Mouse (Mus musculus): ENCODE results near the gene Pxdc1. TPM values are rescaled to one million over a fixed set of nuclear protein-coding genes. Genes with fewer than 3 reads are reported as not detected.

The Pxdc1 gene
- total and polyA plus RNA-seq, 3 experiments: not detected

DNA sequence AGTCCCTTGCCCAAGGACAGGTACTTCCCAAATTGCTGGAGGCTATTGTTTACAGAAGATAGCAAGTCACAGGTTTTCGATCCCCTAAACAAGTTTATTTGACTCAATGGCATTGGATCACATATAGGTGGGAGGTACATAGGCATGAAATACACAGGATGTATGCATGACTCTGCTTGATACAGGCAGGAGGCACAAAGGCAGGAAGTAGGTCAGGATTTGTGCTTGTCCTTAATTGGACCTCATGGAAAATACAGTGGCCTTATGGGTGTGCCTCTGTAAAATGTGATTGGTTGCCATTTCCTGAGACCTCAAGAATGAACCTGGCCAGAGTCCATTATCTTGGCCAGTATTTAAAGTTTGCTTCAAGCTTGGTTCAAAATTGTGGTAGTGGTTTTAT lies 48.9 kb downstream of the Pxdc1 start:
- Histone ChIP-seq H3K27ac (ENCODE audit: control insufficient read depth, low read depth, low read length) (no peak overlapping the region), H3K36me3 (ENCODE audit: control insufficient read depth in 1 of 2, insufficient read depth in 2 of 2, low read length in 2 of 2) (no peaks in the 10 kb centered on the region), H3K4me3 (ENCODE audit: control insufficient read depth in 1 of 2, insufficient read depth in 1 of 2, low read depth in 2 of 2, low read length in 2 of 2) (no peak overlapping the region), H3K9ac (ENCODE audit: control insufficient read depth, low read depth, low read length, poor library complexity, severe bottlenecking) (no peak overlapping the region), H3K79me2 (ENCODE audit: control insufficient read depth, insufficient read depth, low read length, poor library complexity) (no peaks in the 10 kb centered on the region), H3K27me3 (ENCODE audit: control insufficient read depth in 1 of 2, insufficient read depth in 2 of 2, low read length in 2 of 2) (no peaks in the 10 kb centered on the region; a peak in 1 of 4 replicates), H3K4me1 (ENCODE audit: control insufficient read depth in 1 of 2, insufficient read depth in 2 of 2, low read length in 2 of 2) (no peaks in the 10 kb centered on the region), H3K9me3 (replicated peaks; ENCODE audit: insufficient read depth, low read length) (no peaks in the 10 kb centered on the region)
- TF ChIP-seq BHLHE40 (IDR thresholded peaks at IDR 0.05; ENCODE audit: borderline replicate concordance, low read depth, low read length) (no peak), GATA1 (IDR thresholded peaks at IDR 0.05; ENCODE audit: low read depth, low read length) (no peak), CTCF (IDR thresholded peaks at IDR 0.05 in 2 of 3, conservative IDR thresholded peaks at IDR 0.05 in 1 of 3; ENCODE audit: control insufficient read depth in 1 of 3, insufficient read depth in 1 of 3, low read depth in 2 of 3, low read length in 3 of 3, poor library complexity in 1 of 3, severe bottlenecking in 1 of 3) (no peak), ZC3H11A (IDR thresholded peaks at IDR 0.05; ENCODE audit: low read depth, low read length) (no peak), ZKSCAN1 (IDR thresholded peaks at IDR 0.05; ENCODE audit: low read depth, low read length) (no peak), KAT2A (conservative IDR thresholded peaks at IDR 0.05; ENCODE audit: low read depth, low read length) (no peak), RCOR1 (IDR thresholded peaks at IDR 0.05; ENCODE audit: low read depth, low read length) (no peak), GABPA (IDR thresholded peaks at IDR 0.05; ENCODE audit: low read depth, low read length) (no peak), NELFE (IDR thresholded peaks at IDR 0.05; ENCODE audit: low read depth, low read length) (no peak), SMC3 (IDR thresholded peaks at IDR 0.05; ENCODE audit: low read depth, low read length) (no peak), TBP (IDR thresholded peaks at IDR 0.05; ENCODE audit: low read depth, low read length) (no peak), MYC (IDR thresholded peaks at IDR 0.05; ENCODE audit: low read depth, low read length) (no peak), EP300 (IDR thresholded peaks at IDR 0.05; ENCODE audit: low read depth in 1 of 2, low read length in 2 of 2) (no peak), SIN3A (IDR thresholded peaks at IDR 0.05; ENCODE audit: low read length) (no peak)
- DNase-seq (ENCODE audit: low read depth, low spot score): no peak

DNA sequence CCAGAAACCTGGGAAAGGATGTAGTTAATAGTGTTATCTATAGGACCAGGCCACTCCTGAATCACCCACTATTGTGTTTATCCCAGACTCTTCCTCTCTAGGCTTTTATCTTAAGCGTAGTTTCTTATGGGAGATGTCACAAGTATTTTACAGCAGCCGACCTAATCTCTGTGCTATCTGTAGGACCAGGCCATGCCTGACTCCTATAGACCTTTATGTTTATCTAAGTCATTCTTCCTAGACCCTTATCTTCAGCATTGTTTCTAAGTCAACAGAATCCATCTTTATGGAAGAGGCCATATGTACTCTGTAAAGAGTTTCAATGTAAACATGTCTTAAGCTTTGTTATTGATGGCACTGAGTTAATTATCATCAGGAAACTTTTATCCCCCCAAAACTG lies 50.5 kb downstream of the Pxdc1 start:
- H3K79me2 ChIP-seq (ENCODE audit: control insufficient read depth, insufficient read depth, low read length, poor library complexity): no peaks in the 10 kb centered on the region
- no peak overlapping the region for H3K9ac ChIP-seq (ENCODE audit: control insufficient read depth, low read depth, low read length, poor library complexity, severe bottlenecking)
- H3K27me3 ChIP-seq (ENCODE audit: control insufficient read depth in 1 of 2, insufficient read depth in 2 of 2, low read length in 2 of 2): no peaks in the 10 kb centered on the region; a peak in 1 of 4 replicates
- no peak for TF ChIP-seq CTCF (IDR thresholded peaks at IDR 0.05 in 2 of 3, conservative IDR thresholded peaks at IDR 0.05 in 1 of 3; ENCODE audit: control insufficient read depth in 1 of 3, insufficient read depth in 1 of 3, low read depth in 2 of 3, low read length in 3 of 3, poor library complexity in 1 of 3, severe bottlenecking in 1 of 3)
- no peak for TF ChIP-seq TBP (IDR thresholded peaks at IDR 0.05; ENCODE audit: low read depth, low read length)
- no peak for TF ChIP-seq RAD21 (IDR thresholded peaks at IDR 0.05; ENCODE audit: low read depth, low read length)
- no peak for TF ChIP-seq RCOR1 (IDR thresholded peaks at IDR 0.05; ENCODE audit: low read depth, low read length)
- TF ChIP-seq TAL1 (IDR thresholded peaks at IDR 0.05; ENCODE audit: low read length): no peak
- TF ChIP-seq ELF1 (IDR thresholded peaks at IDR 0.05; ENCODE audit: low read depth, low read length): no peak
- no peak for TF ChIP-seq ZMIZ1 (IDR thresholded peaks at IDR 0.05; ENCODE audit: low read depth, low read length)
- TF ChIP-seq POLR2A (IDR thresholded peaks at IDR 0.05; ENCODE audit: control insufficient read depth in 1 of 2, insufficient read depth in 1 of 2, low read depth in 1 of 2, low read length in 2 of 2, poor library complexity in 1 of 2): no peak
- TF ChIP-seq GABPA (IDR thresholded peaks at IDR 0.05; ENCODE audit: low read depth, low read length): no peak
- TF ChIP-seq POLR2AphosphoS2 (IDR thresholded peaks at IDR 0.05; ENCODE audit: low read length): no peak
- TF ChIP-seq NRF1 (IDR thresholded peaks at IDR 0.05; ENCODE audit: insufficient read depth, low read depth, low read length, poor library complexity, severe bottlenecking): no peak
- TF ChIP-seq ZKSCAN1 (IDR thresholded peaks at IDR 0.05; ENCODE audit: low read depth, low read length): no peak
- TF ChIP-seq MEF2A (IDR thresholded peaks at IDR 0.05; ENCODE audit: extremely low read depth, insufficient replicate concordance, low read depth, low read length, poor library complexity, severe bottlenecking): no peak
- no peak for TF ChIP-seq POLR2AphosphoS5 (IDR thresholded peaks at IDR 0.05; ENCODE audit: borderline replicate concordance, low read depth, low read length)
- no peak for TF ChIP-seq JUND (IDR thresholded peaks at IDR 0.05; ENCODE audit: low read depth, low read length)
- no peak for TF ChIP-seq E2F4 (IDR thresholded peaks at IDR 0.05; ENCODE audit: borderline replicate concordance, low read depth, low read length)
- TF ChIP-seq BHLHE40 (IDR thresholded peaks at IDR 0.05; ENCODE audit: borderline replicate concordance, low read depth, low read length): no peak
- TF ChIP-seq ETS1 (IDR thresholded peaks at IDR 0.05; ENCODE audit: low read depth, low read length): no peak
- TF ChIP-seq HCFC1 (IDR thresholded peaks at IDR 0.05; ENCODE audit: low read depth, low read length): no peak
- H3K9me3 ChIP-seq (replicated peaks; ENCODE audit: insufficient read depth, low read length): no peaks in the 10 kb centered on the region
- H3K27ac ChIP-seq (ENCODE audit: control insufficient read depth, low read depth, low read length): no peak overlapping the region
- no peaks in the 10 kb centered on the region for H3K4me1 ChIP-seq (ENCODE audit: control insufficient read depth in 1 of 2, insufficient read depth in 2 of 2, low read length in 2 of 2)
- no peaks in the 10 kb centered on the region for H3K36me3 ChIP-seq (ENCODE audit: control insufficient read depth in 1 of 2, insufficient read depth in 2 of 2, low read length in 2 of 2)
- H3K4me3 ChIP-seq (ENCODE audit: control insufficient read depth in 1 of 2, insufficient read depth in 1 of 2, low read depth in 2 of 2, low read length in 2 of 2): no peak overlapping the region
- DNase-seq (ENCODE audit: low read depth, low spot score): no peak
